Mouse (Mus musculus) heart, embryonic 16.5 days (tissue): ENCODE measurements around the gene Mon2. TPM values are rescaled to one million over a fixed set of nuclear protein-coding genes. Genes with fewer than 3 reads are reported as not detected.

Source experiments
- ATAC-seq: fragments of 200-750 bp; cut with Nextera tagmentation; replicated peaks from 2 replicates; pipeline ENCODE4 v1.8.0; 2017; ENCODE audit warnings: moderate number of reproducible peaks; ENCODE audit not compliant: insufficient read depth, low FRiP score; ENCODE audit errors: extremely low read depth
- H3K27ac ChIP-seq: fragments of 300-500 bp; sonication (generic); 2 replicates; pipeline ENCODE4 v1.5.1; 2014; ENCODE audit warnings: mild to moderate bottlenecking, low read length, control low read depth, moderate library complexity
- H3K27me3 ChIP-seq: fragments of 300-500 bp; sonication (generic); 2 replicates; pipeline ENCODE4 v1.6.1; 2014; ENCODE audit warnings: low read length, mixed read lengths; ENCODE audit not compliant: control insufficient read depth, insufficient read depth
- H3K36me3 ChIP-seq: fragments of 300-500 bp; sonication (generic); 2 replicates; pipeline ENCODE4 v1.6.1; 2014; ENCODE audit not compliant: control insufficient read depth, insufficient read depth
- H3K4me1 ChIP-seq: fragments of 300-500 bp; sonication (generic); 2 replicates; pipeline ENCODE4 v1.6.1; 2014; ENCODE audit warnings: low read length, mixed read lengths; ENCODE audit not compliant: control insufficient read depth, insufficient read depth
- H3K4me2 ChIP-seq: fragments of 300-500 bp; sonication (generic); 2 replicates; pipeline ENCODE4 v1.6.1; 2014; ENCODE audit warnings: low read depth, mild to moderate bottlenecking, control low read depth, low read length
- H3K4me3 ChIP-seq: fragments of 300-500 bp; sonication (generic); 2 replicates; pipeline ENCODE4 v1.5.1; 2014; ENCODE audit warnings: mild to moderate bottlenecking, control low read depth, low read length
- H3K9ac ChIP-seq: fragments of 300-500 bp; sonication (generic); 2 replicates; pipeline ENCODE4 v1.6.1; 2014; ENCODE audit warnings: low read length, control low read depth
- H3K9me3 ChIP-seq: fragments of 300-500 bp; sonication (generic); replicated peaks from 2 replicates; pipeline ENCODE4 v1.6.1; 2016; ENCODE audit warnings: low read length; ENCODE audit not compliant: control insufficient read depth
- WGBS: fragments of 180-500 bp; shearing (Covaris S2); extraction: QIAGEN DNeasy Blood & Tissue Kit; methylation state at CpG from one replicate; pipeline ENCODE4 v1.1.7; 2014; 5-methylcytosine and 5-hydroxymethylcytosine counted together
- polyA plus RNA-seq: library from polyadenylated mRNA; unstranded; fragments of >200 nt; fragmentation: Nextera tagmentation; extraction: Ambion mirVana; gene quantifications from 2 replicates; pipeline ENCODE4 v1.2.1, GENCODE M21; 2015

Gene Mon2
- polyA plus RNA-seq, 1 experiment from 2014 or later, result 14.6 TPM

DNA sequence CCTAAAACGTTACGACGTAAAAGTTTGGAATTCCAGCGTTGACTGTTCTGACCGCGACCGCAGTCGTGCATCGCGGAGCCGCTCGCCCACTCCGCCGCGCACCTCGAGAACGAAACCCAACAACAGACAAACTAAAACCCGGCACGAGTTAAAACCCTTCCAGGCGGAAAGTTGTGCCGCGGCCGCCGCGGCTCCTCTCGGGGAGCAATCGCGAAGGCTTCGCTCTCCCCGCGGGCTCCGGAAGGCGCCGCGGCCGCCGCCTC lies 91.1 kb downstream of the Mon2 start:
- WGBS, result under 1% methylated on average over 37 of the region's 37 CpGs
- H3K27ac ChIP-seq, result peak overlapping the region; percentile 100
- no peak for ATAC-seq
- peak overlapping the region; percentile 68 for H3K4me3 ChIP-seq
- peaks cover 5% of the 10 kb centered on the region; the same call in 1 of the 2 replicates for H3K36me3 ChIP-seq
- H3K4me1 ChIP-seq, result peaks cover 44% of the 10 kb centered on the region
- H3K4me2 ChIP-seq, result peak overlapping the region; percentile 69
- no peaks in the 10 kb centered on the region for H3K9me3 ChIP-seq
- H3K9ac ChIP-seq, result peak overlapping the region; percentile 98
- no peaks in the 10 kb centered on the region for H3K27me3 ChIP-seq

DNA sequence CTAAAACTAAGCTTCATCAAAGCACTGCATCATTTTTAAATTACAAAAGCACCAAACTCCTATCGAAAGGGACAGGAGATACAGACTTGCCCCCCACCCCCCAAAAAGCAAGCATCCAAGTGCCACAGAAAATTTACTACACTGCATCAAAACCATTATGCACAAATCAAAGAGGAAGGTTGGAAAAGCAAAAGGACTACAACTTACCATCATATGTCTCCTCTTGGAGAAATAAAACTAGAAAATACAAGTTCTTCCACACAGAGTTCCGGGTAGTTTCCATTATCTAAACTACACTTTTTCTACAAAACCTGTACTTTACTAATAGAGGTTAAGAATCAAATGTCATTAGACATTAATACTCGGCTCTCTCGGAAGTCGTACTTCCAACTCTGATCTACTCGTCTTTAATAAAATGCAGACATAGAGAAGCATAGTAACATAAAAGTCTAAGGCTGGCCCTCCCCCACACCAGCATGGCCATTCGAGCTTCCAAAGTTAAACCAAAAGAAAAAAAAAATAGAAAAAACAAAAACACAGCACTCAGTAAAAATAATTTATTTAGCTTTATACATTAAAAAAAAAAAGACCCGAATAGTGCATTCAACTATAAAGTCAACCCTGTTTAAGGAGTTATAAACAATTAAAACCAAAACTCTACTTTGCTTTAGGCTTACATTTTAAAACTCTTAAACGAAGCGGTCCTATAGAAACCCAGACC lies 91.6 kb downstream of the Mon2 start:
- Histone ChIP-seq H3K27me3 (no peaks in the 10 kb centered on the region), H3K36me3 (peaks cover 5% of the 10 kb centered on the region; the same call in 1 of the 2 replicates), H3K9ac (peak overlapping the region; percentile 98), H3K27ac (peak overlapping the region; percentile 100), H3K4me2 (peak overlapping the region; percentile 69), H3K4me1 (peaks cover 40% of the 10 kb centered on the region), H3K9me3 (no peaks in the 10 kb centered on the region), H3K4me3 (peak overlapping the region; percentile 68)
- WGBS, result under 1% methylated on average over 10 of the region's 10 CpGs
- no peak for ATAC-seq

DNA sequence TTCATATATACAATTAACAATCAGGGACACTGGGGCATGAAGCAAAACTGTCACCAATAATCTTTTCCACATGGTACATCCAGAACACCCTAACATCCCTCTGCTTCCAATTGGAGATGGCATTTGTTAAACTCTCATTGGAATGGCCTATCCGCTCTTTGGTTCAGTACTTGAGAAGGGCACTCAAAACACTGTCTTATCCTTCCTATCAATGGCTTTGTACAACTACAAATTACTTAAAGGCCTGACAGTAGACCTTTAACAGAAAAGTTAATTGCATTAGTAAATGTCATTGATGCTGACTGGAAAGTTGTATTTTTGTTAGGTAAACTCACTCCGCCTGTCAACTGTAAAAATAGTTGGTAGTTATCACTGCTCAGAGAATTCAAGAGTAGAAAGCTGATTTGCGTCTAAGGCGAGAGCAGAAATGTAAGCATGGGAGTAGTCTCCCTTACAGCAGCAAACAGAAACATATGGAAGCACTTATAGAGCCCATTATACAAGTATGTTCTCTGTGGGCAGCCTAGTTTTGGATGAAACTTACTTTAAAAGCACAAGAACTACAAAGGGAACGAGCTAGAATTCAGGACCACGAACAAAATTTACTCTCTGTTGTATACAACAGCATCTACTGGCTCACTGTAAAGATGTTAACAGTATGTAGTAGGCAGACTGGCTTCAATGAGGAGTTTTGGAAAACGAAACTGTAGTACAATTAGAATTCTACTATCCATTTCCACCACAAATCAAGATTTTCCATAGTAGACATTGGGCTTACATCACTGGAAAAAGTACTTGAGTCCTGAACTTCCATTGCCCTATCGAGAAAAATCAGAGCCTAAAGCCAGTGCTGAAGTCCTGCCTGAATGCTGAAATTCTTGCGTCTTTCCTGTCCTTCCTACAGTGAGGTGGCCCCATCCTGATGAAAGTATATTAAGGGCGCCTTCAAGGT lies 92.5 kb downstream of the Mon2 start:
- no peak for ATAC-seq
- H3K9ac ChIP-seq, result peak overlapping the region; percentile 98
- peaks cover 37% of the 10 kb centered on the region for H3K4me1 ChIP-seq
- no peaks in the 10 kb centered on the region for H3K27me3 ChIP-seq
- no peaks in the 10 kb centered on the region for H3K9me3 ChIP-seq
- WGBS, result 23% methylated on average over 10 of the region's 10 CpGs
- H3K27ac ChIP-seq, result peak overlapping the region; percentile 83
- peak overlapping the region; percentile 69 for H3K4me2 ChIP-seq
- peak overlapping the region; percentile 68 for H3K4me3 ChIP-seq
- peaks cover 9% of the 10 kb centered on the region; the same call in 1 of the 2 replicates for H3K36me3 ChIP-seq

GRCm38 (mm10) chr10:122982909-122983578 lies 93.3 kb downstream of the Mon2 start:
- H3K4me1 ChIP-seq, result peaks cover 30% of the 10 kb centered on the region
- H3K9ac ChIP-seq, result peak overlapping the region; percentile 98
- H3K27ac ChIP-seq, result peak overlapping the region; percentile 83
- ATAC-seq, result no peak
- WGBS, result 25% methylated on average over 11 of the region's 11 CpGs
- no peaks in the 10 kb centered on the region for H3K9me3 ChIP-seq
- H3K4me3 ChIP-seq, result peak overlapping the region; percentile 68
- peaks cover 9% of the 10 kb centered on the region; the same call in 1 of the 2 replicates for H3K36me3 ChIP-seq
- H3K27me3 ChIP-seq, result no peaks in the 10 kb centered on the region
- H3K4me2 ChIP-seq, result peak overlapping the region; percentile 69

GRCm38 (mm10) chr10:122980123-122980522 lies 96.2 kb downstream of the Mon2 start:
- peaks cover 9% of the 10 kb centered on the region; the same call in 1 of the 2 replicates for H3K36me3 ChIP-seq
- no peaks in the 10 kb centered on the region for H3K9me3 ChIP-seq
- no peak for ATAC-seq

DNA sequence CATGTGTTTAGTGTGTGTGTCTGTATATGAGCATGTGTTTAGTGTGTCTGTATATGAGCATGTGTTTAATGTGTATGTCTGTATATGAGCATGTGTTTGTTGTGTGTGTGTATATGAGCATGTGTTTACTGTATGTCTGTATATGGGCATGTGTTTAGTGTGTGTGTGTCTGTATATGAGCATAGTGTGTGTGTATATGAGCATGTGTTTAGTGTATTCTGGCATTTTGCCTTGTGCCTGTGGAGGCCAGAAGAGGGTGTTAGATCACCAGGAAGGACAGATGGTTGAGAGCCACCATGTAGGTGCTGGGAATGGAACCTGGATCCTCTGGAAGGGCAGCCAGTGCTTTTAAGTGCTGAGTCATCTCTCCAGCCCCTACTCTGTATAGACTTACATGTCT lies 96.9 kb downstream of the Mon2 start:
- Histone ChIP-seq H3K4me2 (no peak overlapping the region), H3K9ac (no peak overlapping the region), H3K4me1 (peaks cover 17% of the 10 kb centered on the region), H3K27ac (no peak overlapping the region), H3K36me3 (peaks cover 9% of the 10 kb centered on the region; the same call in 1 of the 2 replicates), H3K4me3 (no peak overlapping the region), H3K9me3 (no peaks in the 10 kb centered on the region), H3K27me3 (no peaks in the 10 kb centered on the region)
- ATAC-seq, result no peak

More at GRCm38 (mm10) chr10:122980123-122980522, 96.2 kb downstream of the Mon2 start:
- no peak overlapping the region for H3K4me2 ChIP-seq
- no peaks in the 10 kb centered on the region for H3K27me3 ChIP-seq
- peaks cover 17% of the 10 kb centered on the region for H3K4me1 ChIP-seq
- no peak overlapping the region for H3K27ac ChIP-seq
- H3K9ac ChIP-seq, result no peak overlapping the region
- WGBS, result 93% methylated on average over 12 of the region's 12 CpGs
- H3K4me3 ChIP-seq, result no peak overlapping the region

DNA sequence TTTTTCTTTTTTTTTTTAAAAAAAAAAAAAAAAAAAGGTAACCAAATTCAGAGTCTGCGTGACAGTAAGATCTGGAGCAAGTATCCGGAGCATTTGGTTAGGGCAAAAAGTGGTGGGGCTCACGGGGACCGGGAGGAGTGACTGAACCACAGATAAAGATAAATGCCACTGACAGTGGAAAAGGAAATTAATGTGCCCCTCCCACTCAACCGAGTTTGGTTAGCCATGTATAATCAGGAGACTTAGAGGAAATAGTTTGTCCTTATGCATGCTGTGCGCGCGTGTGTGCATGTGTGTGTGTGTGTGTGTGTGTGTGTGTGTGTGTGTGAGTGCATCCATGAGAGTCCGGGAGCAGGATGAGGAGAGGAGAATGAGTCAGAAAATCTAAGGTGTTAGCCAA lies 100.3 kb downstream of the Mon2 start:
- Histone ChIP-seq H3K9me3 (no peaks in the 10 kb centered on the region), H3K4me2 (no peak overlapping the region), H3K27me3 (no peaks in the 10 kb centered on the region), H3K36me3 (peaks cover 6% of the 10 kb centered on the region; the same call in 1 of the 2 replicates), H3K9ac (no peak overlapping the region), H3K4me3 (no peak overlapping the region), H3K27ac (no peak overlapping the region), H3K4me1 (no peaks in the 10 kb centered on the region)
- no peak for ATAC-seq
- WGBS, result 53% methylated on average over 9 of the region's 9 CpGs

DNA sequence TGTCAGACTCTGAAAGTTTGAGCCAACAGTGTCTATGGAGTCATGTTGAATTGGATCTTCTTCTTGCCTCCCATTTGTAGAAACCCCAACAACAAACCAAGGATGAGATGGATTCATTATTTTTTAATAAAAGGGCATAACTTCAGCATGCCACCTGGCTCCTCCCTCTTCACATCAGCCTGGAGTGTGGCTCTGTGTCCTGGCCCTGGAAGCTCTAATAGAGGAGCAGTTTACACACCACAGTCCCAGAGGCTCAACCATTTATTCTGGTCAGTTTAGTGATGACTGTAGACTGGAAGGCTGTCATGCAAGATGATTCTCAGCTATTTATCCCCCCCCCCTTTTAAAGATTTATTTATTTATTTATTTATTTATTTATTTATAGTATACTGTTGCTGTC lies 103.1 kb downstream of the Mon2 start:
- no peak overlapping the region for H3K9ac ChIP-seq
- H3K27me3 ChIP-seq, result no peaks in the 10 kb centered on the region
- H3K4me3 ChIP-seq, result no peak overlapping the region
- no peak overlapping the region for H3K4me2 ChIP-seq
- H3K9me3 ChIP-seq, result no peaks in the 10 kb centered on the region
- no peaks in the 10 kb centered on the region for H3K4me1 ChIP-seq
- H3K36me3 ChIP-seq, result no peaks in the 10 kb centered on the region
- no peak for ATAC-seq
- no peak overlapping the region for H3K27ac ChIP-seq
